Mouse (Mus musculus) bone marrow macrophage, adult 2 months (primary cell): ENCODE results near the gene Arih2. TPM values are rescaled to one million over a fixed set of nuclear protein-coding genes. Genes with fewer than 3 reads are reported as not detected.
A peak's percentile ranks its signal among the peaks of the same experiment; 100 is the strongest.
"Not testable (repeated sequence)": the region's sequence is repeated elsewhere in the genome, so short reads cannot be mapped to it uniquely, and the experiment has no call there.

Experiments used
- H3K27ac ChIP-seq: 2 replicates; pipeline ENCODE4 v1.5.1; 2012; ENCODE audit warnings: low read depth, low read length; ENCODE audit not compliant: insufficient read depth
- H3K4me1 ChIP-seq: 2 replicates; pipeline ENCODE4 v1.6.1; 2012; ENCODE audit warnings: low read length; ENCODE audit not compliant: control insufficient read depth, insufficient read depth
- H3K4me3 ChIP-seq: 2 replicates; pipeline ENCODE4 v1.5.1; 2012; ENCODE audit warnings: mild to moderate bottlenecking, low read length, moderate library complexity; ENCODE audit not compliant: insufficient read depth
- CTCF ChIP-seq: IDR thresholded peaks from 2 replicates; pipeline ENCODE4 v1.5.1; 2012; ENCODE audit warnings: low read depth, mild to moderate bottlenecking, low read length, moderate library complexity
- POLR2A ChIP-seq: IDR thresholded peaks from 2 replicates; pipeline ENCODE4 v1.6.1; 2012; ENCODE audit warnings: mild to moderate bottlenecking, low read depth, low read length, borderline replicate concordance
- polyA plus RNA-seq: library from polyadenylated mRNA; stranded (reverse); fragments of >200 nt; gene quantifications from 2 replicates; pipeline ENCODE4 v1.2.4, GENCODE M21; 2012; ENCODE audit not compliant: missing spikeins, insufficient read depth, insufficient read length

Arih2 gene
- polyA plus RNA-seq, 1 experiment, result 43.1 TPM

DNA sequence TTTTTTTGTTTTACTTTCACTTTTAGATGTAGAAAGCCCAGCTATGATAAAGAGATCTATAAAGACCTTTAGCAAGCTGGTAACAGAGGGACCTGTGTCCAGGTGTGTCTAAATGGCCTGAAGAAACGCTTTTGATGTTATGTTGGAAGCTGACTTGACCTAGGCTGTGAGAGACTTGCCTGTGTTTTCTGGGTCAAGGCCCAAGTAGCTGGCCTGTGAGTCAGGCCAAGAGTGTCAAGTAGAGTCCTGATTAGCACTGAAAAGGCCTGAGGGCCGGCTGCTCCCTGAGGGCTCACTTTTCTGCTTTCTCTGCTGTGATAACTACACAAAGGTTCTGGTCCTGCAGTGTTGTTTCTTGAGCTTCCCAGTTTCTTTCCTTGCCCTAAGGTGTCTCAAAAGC is 38.5 kb upstream of the Arih2 start:
- Histone ChIP-seq H3K4me1 (peaks cover 7% of the 10 kb centered on the region), H3K4me3 (no peak overlapping the region), H3K27ac (no peak overlapping the region)
- no peak for TF ChIP-seq POLR2A

- no peak for TF ChIP-seq CTCF
- no peak for TF ChIP-seq POLR2A
- Histone ChIP-seq H3K27ac (no peak overlapping the region), H3K4me3 (no peak overlapping the region), H3K4me1 (peaks cover 7% of the 10 kb centered on the region)
Measured at GRCm38 (mm10) chr9:108687181-108687580, 38.0 kb upstream of the Arih2 start.

DNA sequence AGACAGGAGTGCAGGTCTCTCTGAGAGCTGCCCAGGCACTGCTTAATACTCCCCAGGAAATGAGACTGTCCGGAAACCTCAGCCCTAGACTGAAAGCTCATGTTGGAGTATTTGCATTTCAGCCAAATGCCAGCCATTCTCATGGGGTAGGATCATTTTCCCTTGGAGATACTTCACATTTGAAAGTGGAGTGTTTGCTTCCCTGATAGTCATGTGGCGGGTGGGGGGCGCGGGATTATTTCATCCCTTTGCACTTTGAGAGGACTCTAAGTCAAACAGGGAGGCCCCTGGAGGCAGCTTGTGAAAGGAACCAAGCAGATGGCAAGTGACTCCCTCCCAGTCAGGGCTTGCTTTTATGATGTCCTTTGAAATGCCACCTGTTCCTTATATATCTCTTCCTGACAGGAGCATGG is 37.3 kb upstream of the Arih2 start:
- Histone ChIP-seq H3K27ac (no peak overlapping the region), H3K4me3 (no peak overlapping the region), H3K4me1 (peaks cover 7% of the 10 kb centered on the region)
- TF ChIP-seq CTCF, result no peak
- TF ChIP-seq POLR2A, result no peak

DNA sequence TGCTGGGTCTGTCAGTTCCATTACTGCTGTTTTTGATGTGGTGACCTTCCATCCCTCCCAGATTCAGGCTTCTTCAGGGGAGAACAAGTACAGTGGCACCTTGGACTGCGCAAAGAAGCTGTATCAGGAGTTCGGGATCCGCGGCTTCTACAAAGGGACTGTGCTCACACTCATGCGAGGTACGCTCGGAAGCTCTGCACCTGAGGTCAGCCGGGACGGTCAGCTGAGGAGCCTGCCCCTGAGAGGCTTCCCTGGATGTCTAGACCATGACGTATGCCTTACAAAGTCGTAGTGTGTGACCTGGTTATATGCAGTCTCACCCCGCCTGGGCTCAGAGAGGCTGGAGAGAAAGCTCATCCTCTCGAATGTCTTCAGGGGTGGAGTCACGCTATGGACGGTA is 30.8 kb upstream of the Arih2 start:
- H3K4me3 ChIP-seq, result no peak overlapping the region
- TF ChIP-seq POLR2A, result no peak
- TF ChIP-seq CTCF, result no peak

DNA sequence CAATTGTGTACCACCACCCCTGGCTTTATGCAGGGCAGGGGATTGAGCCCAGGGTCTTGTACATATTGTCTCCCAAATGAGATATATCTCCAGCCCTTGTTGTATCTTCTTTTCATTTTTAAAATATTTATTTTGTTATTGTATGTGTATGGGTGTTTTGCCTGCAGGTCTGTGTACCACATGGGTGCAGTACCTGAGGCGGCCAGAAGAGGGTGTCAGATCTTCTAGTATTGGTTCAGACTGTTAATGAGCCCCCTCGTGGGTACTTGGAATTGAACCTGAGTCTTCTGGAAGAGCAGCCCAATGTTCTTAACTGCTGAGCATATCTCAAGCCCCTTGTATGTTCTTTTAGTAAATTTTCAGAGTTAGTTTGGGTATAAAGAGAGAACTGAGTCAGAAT is 24.0 kb upstream of the Arih2 start:
- TF ChIP-seq POLR2A, result no peak
- 0 out of 2 replicates have a peak, but pooled peaks have one; percentile 32 for TF ChIP-seq CTCF

More for the DNA sequence above, 30.8 kb upstream of the Arih2 start:
- Histone ChIP-seq H3K27ac (no peak overlapping the region), H3K4me1 (no peaks in the 10 kb centered on the region)

DNA sequence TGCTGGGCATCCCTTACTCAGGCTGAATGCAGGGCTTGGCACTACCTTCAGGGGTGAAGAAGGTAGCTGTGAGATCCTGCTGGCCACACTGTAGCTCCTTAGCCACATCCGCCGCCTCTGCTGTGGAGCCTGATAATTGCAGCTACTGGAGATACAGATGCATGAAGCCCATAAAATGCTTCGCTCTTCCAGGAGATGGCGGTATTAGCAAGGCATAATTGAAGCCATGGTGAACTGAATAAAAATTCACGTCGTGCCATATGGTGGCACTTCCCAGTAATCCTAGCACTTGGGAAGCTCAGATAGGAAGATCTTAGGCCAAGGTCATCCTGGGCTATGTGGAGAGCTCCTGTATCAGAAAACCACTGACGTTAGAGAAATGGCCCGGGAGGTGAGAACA is 20.7 kb upstream of the Arih2 start:
- TF ChIP-seq POLR2A (no peak), CTCF (no peak)
- H3K27ac ChIP-seq, result no peak overlapping the region
- H3K4me3 ChIP-seq, result no peak overlapping the region
- no peaks in the 10 kb centered on the region for H3K4me1 ChIP-seq

More for the DNA sequence above, 24.0 kb upstream of the Arih2 start:
- Histone ChIP-seq H3K27ac (no peak overlapping the region), H3K4me1 (no peaks in the 10 kb centered on the region), H3K4me3 (no peak overlapping the region)

DNA sequence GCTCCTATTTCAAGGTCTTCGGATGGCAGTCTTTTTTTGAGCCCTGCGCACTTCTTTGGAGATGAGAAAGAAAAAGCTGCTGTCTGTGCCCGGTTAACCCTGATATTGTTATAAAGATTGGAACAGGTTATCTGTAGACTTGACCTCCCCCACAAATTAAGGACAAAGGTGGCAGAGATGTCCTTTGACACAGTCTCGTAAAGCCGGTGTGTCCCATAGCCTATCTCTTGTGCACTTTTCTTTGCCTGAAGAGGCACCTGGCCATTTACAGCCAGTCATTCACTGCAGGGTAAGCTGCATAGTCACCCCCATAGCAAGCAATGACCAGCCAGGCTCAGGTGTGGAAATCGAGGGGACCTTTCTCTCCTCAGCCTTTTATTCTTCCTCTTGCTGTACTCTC is 13.5 kb upstream of the Arih2 start:
- H3K4me1 ChIP-seq, result peaks cover 4% of the 10 kb centered on the region
- H3K27ac ChIP-seq, result no peak overlapping the region
- TF ChIP-seq CTCF (no peak), POLR2A (no peak)
- H3K4me3 ChIP-seq, result peak overlapping the region; percentile 98

DNA sequence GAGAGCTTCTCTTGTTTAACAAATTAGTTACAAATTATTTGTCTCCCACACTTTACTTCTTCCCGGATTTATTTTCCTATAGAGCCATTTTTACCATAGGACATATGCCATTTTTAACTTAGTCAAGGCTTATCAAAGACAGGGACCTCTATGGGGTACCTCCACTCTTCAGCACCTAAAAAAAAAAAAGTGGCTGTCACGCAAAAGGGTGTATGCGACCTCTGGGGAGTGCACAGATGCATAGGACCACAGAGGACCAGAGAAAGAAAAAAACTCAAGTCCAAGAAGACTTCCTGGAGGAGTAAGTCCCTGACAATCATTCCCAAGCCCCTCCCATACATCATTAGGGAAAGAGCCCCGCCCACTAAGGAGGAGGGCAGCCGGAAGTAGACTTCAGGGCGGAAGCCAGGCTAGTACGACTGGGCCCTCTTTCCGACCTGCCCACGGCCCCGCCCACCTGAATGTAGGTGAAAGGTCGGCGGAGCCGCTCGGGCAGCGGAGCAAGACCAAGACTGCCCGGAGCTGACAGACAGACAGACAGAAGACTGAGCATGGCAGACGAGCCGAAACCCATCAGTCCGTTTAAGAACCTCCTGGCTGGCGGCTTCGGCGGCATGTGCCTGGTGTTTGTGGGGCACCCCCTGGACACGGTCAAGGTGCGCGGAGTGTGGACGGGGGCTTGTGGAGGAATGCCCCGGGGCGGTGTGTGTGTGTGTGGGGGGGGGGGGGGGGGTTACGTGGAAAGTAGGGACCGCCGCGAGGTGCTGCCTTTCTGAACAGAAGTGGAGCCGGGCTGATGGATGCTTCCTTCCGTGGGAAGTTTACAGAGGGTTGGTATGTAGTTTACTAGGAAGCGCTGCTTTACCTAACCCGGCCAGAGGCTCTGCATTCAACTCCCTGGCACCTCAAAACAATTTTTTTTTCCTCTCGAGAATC is 12.8 kb upstream of the Arih2 start, which contains the start of gene Slc25a20:
TSS of gene Slc25a20 (plus strand) at position 412 of the 936 bp plus-strand sequence.
- Histone ChIP-seq H3K27ac (no peak within 1 kb of the TSS), H3K4me1 (peaks cover 4% of the 10 kb centered on the region), H3K4me3 (peak within 1 kb of the TSS; percentile 98)
- TF ChIP-seq POLR2A (no peak), CTCF (no peak)

GRCm38 (mm10) chr9:108655865-108656264 is 6.7 kb upstream of the Arih2 start:
- H3K4me3 ChIP-seq, result not testable (repeated sequence)

More at GRCm38 (mm10) chr9:108655865-108656264, 6.7 kb upstream of the Arih2 start:
- H3K4me1 ChIP-seq, H3K27ac ChIP-seq: not testable (repeated sequence)
